Mouse (Mus musculus) olfactory bulb, adult 2 months (tissue): ENCODE results near the gene Mrpl42.

Experiments used
- CTCF ChIP-seq: fragments of 200-500 bp; IDR thresholded peaks from 2 replicates; pipeline ENCODE4 v1.5.1; 2012; ENCODE audit warnings: low read depth, mild to moderate bottlenecking, low read length, moderate library complexity; ENCODE audit not compliant: insufficient read depth
- POLR2A ChIP-seq: fragments of 200-500 bp; IDR thresholded peaks from 2 replicates; pipeline ENCODE4 v1.6.1; 2012; ENCODE audit warnings: mild to moderate bottlenecking, low read depth, low read length, moderate library complexity; ENCODE audit not compliant: insufficient read depth

DNA sequence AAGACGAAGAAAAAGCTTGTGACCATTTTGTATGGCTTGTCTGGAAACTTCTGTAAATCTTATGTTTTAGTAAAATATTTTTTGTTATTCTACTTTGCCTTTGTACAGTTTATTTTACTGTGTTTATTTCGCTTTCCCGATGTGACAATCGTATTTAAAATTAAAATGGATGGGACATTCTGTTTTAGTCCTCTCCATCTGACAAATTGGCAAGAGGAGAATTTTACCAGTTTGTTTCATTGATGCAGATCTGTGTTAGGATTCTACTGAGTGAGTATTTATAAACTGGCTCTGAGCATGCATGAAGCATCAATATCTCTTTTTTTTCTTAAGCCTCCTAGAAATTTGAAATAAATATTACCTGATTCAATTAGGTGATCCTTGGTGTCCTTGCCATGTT is 41.2 kb upstream of the Mrpl42 start:
- TF ChIP-seq CTCF (no peak), POLR2A (no peak)
